Mouse (Mus musculus): ENCODE results near the gene Psmb11. TPM values are rescaled to one million over a fixed set of nuclear protein-coding genes. Genes with fewer than 3 reads are reported as not detected.

The Psmb11 gene
- polyA plus RNA-seq, 1 experiment from 2014 or later, result not detected

- Histone ChIP-seq H3K4me3 (ENCODE audit: low read depth, low read length) (no peak overlapping the region), H3K27ac (ENCODE audit: low read depth, low read length) (no peak overlapping the region), H3K9me3 (ENCODE audit: control insufficient read depth, low read length) (no peaks in the 10 kb centered on the region), H3K4me1 (replicated peaks; ENCODE audit: control insufficient read depth, insufficient read depth, low read length) (peaks cover 5% of the 10 kb centered on the region; the same call in 1 of the 2 replicates), H3K9ac (ENCODE audit: low read depth, low read length) (no peak overlapping the region), H3K4me2 (replicated peaks; ENCODE audit: low read depth, low read length) (no peak overlapping the region), H3K36me3 (ENCODE audit: control insufficient read depth, insufficient read depth, low read length) (peaks cover 25% of the 10 kb centered on the region), H3K27me3 (ENCODE audit: control insufficient read depth, insufficient read depth, low read length) (no peaks in the 10 kb centered on the region)
- peak; percentile 97 for DNase-seq (ENCODE audit: low spot score)
- peak; percentile 36 for ATAC-seq (ENCODE audit: low FRiP score)
- WGBS, result 70% methylated on average over 23 of the region's 23 CpGs
Observed at GRCm38 (mm10) chr14:54650621-54651454, 29.6 kb downstream of the Psmb11 start.

- Histone ChIP-seq H3K27ac (ENCODE audit: low read depth, low read length) (no peak overlapping the region), H3K36me3 (ENCODE audit: control insufficient read depth, insufficient read depth, low read length) (peaks cover 19% of the 10 kb centered on the region), H3K4me1 (replicated peaks; ENCODE audit: control insufficient read depth, insufficient read depth, low read length) (peaks cover 5% of the 10 kb centered on the region; the same call in 1 of the 2 replicates), H3K27me3 (ENCODE audit: control insufficient read depth, insufficient read depth, low read length) (no peaks in the 10 kb centered on the region), H3K9ac (ENCODE audit: low read depth, low read length) (no peak overlapping the region), H3K4me2 (replicated peaks; ENCODE audit: low read depth, low read length) (no peak overlapping the region), H3K9me3 (ENCODE audit: control insufficient read depth, low read length) (no peaks in the 10 kb centered on the region), H3K4me3 (ENCODE audit: low read depth, low read length) (no peak overlapping the region; the same call in 1 of the 2 replicates)
- peak; percentile 12; the same call in 1 of the 2 replicates for ATAC-seq (ENCODE audit: low FRiP score)
- no peak for DNase-seq (ENCODE audit: low spot score)
- WGBS, result 75% methylated on average over 4 of the region's 4 CpGs
Observed at GRCm38 (mm10) chr14:54651556-54651955, 30.3 kb downstream of the Psmb11 start.

DNA sequence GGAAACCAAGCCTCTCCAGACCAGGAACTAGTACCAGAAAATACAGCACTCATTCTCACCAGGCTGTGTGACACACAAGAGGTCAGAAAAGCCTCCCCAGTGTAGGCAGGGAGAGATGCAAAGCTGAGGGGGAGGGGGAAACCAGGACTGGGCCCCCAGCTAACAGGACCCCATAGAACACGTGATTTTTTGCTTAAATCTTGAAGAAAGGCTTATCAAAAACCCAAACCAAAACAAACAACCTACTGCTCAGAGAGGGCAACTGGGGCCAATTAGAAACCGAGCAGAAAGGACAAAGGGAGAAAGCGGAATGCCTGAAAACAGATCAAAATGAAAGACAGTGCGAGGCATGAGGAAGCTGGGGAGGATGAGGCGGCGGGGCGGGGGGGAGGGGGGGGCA is 31.6 kb downstream of the Psmb11 start:
- Histone ChIP-seq H3K36me3 (ENCODE audit: control insufficient read depth, insufficient read depth, low read length) (peaks cover 17% of the 10 kb centered on the region), H3K27me3 (ENCODE audit: control insufficient read depth, insufficient read depth, low read length) (no peaks in the 10 kb centered on the region), H3K9me3 (ENCODE audit: control insufficient read depth, low read length) (no peaks in the 10 kb centered on the region), H3K4me2 (replicated peaks; ENCODE audit: low read depth, low read length) (peak overlapping the region; percentile 64), H3K27ac (ENCODE audit: low read depth, low read length) (peak overlapping the region; percentile 82), H3K9ac (ENCODE audit: low read depth, low read length) (peak overlapping the region; percentile 88), H3K4me1 (replicated peaks; ENCODE audit: control insufficient read depth, insufficient read depth, low read length) (peaks cover 5% of the 10 kb centered on the region; the same call in 1 of the 2 replicates), H3K4me3 (ENCODE audit: low read depth, low read length) (peak overlapping the region; percentile 65)
- WGBS, result 0% methylated on average over 7 of the region's 7 CpGs
- no peak for ATAC-seq (ENCODE audit: low FRiP score)
- peak; percentile 32 for DNase-seq (ENCODE audit: low spot score)

- H3K27ac ChIP-seq (ENCODE audit: low read depth, low read length), result peak overlapping the region; percentile 82
- H3K27me3 ChIP-seq (ENCODE audit: control insufficient read depth, insufficient read depth, low read length), result no peaks in the 10 kb centered on the region
- H3K4me1 ChIP-seq (replicated peaks; ENCODE audit: control insufficient read depth, insufficient read depth, low read length), result peaks cover 5% of the 10 kb centered on the region; the same call in 1 of the 2 replicates
- H3K4me3 ChIP-seq (ENCODE audit: low read depth, low read length), result peak overlapping the region; percentile 65
- peak overlapping the region; percentile 88 for H3K9ac ChIP-seq (ENCODE audit: low read depth, low read length)
- ATAC-seq (ENCODE audit: low FRiP score) (peak; percentile 84), DNase-seq (ENCODE audit: low spot score) (peak; percentile 90)
- peak overlapping the region; percentile 64 for H3K4me2 ChIP-seq (replicated peaks; ENCODE audit: low read depth, low read length)
- H3K36me3 ChIP-seq (ENCODE audit: control insufficient read depth, insufficient read depth, low read length), result peaks cover 17% of the 10 kb centered on the region
- WGBS, result 2% methylated on average over 12 of the region's 12 CpGs
- H3K9me3 ChIP-seq (ENCODE audit: control insufficient read depth, low read length), result no peaks in the 10 kb centered on the region
Observed at GRCm38 (mm10) chr14:54653496-54653895, 32.3 kb downstream of the Psmb11 start.

DNA sequence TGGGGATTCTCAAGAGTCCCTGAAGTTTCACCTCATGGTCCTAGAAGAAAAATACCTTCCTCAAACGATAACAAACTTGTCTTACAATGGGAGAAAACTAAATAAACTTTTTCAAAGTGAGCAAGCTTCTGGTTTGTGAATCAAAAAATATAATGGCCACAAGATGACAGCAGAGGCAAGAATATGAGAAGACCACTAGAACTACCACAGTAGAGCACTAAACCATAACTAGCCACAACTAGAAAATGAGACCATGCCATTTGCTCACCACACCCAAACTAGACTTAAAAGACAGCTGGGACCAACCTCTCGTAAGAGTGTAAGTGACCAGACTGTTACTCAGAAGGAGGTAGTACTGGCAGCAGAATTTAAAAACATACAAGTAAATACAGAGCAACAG is 38.8 kb downstream of the Psmb11 start:
- Histone ChIP-seq H3K36me3 (ENCODE audit: control insufficient read depth, insufficient read depth, low read length) (peaks cover 26% of the 10 kb centered on the region), H3K9ac (ENCODE audit: low read depth, low read length) (no peak overlapping the region), H3K9me3 (ENCODE audit: control insufficient read depth, low read length) (no peaks in the 10 kb centered on the region), H3K4me1 (replicated peaks; ENCODE audit: control insufficient read depth, insufficient read depth, low read length) (no peaks in the 10 kb centered on the region), H3K27ac (ENCODE audit: low read depth, low read length) (no peak overlapping the region), H3K27me3 (ENCODE audit: control insufficient read depth, insufficient read depth, low read length) (no peaks in the 10 kb centered on the region), H3K4me3 (ENCODE audit: low read depth, low read length) (no peak overlapping the region), H3K4me2 (replicated peaks; ENCODE audit: low read depth, low read length) (no peak overlapping the region)
- DNase-seq (ENCODE audit: low spot score), result no peak
- no peak for ATAC-seq (ENCODE audit: low FRiP score)
- WGBS, result 94% methylated on average over 2 of the region's 2 CpGs

DNA sequence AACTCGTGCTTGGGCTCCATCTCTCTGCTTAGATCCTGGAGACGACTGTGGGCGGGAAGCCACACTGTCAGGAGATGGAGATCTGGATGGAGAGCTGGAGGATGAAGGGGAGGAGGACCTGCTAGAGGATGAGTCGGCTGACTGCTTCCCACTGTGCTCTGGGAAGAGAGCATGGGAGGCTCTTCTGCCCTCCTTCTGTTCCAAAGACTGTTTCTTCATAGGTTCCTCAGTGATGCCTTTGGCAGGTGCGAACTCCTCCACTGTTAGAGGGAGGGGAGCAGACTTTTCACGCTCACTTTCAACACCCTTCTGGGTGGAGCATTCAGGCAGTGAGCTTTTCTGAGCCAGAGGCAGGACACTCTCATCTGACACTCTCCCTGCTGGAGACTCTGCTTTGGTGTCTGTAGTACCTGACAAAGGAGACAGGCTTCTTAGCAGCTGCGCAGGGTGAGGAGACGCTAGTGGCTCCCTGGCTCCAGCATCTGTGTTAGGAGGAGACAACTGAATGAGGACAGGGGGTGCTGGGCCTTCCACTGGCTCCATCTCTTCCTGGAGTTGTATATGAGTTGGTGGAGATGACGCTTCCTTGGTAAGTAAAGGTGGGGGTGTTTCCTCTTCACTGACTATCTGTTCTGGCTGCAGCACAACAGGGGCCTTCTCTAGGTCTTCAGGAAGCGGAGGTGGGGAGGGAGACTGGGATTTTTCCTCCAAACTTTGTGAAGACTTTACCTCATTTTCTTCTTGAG is 43.4 kb downstream of the Psmb11 start:
- no peaks in the 10 kb centered on the region for H3K9me3 ChIP-seq (ENCODE audit: control insufficient read depth, low read length)
- H3K36me3 ChIP-seq (ENCODE audit: control insufficient read depth, insufficient read depth, low read length), result peaks cover 26% of the 10 kb centered on the region
- H3K4me2 ChIP-seq (replicated peaks; ENCODE audit: low read depth, low read length), result no peak overlapping the region
- H3K9ac ChIP-seq (ENCODE audit: low read depth, low read length), result no peak overlapping the region
- H3K4me1 ChIP-seq (replicated peaks; ENCODE audit: control insufficient read depth, insufficient read depth, low read length), result no peaks in the 10 kb centered on the region
- ATAC-seq (ENCODE audit: low FRiP score) (no peak), DNase-seq (ENCODE audit: low spot score) (no peak)
- H3K4me3 ChIP-seq (ENCODE audit: low read depth, low read length), result no peak overlapping the region
- 88% methylated on average over 10 of the region's 10 CpGs for WGBS
- no peak overlapping the region for H3K27ac ChIP-seq (ENCODE audit: low read depth, low read length)
- H3K27me3 ChIP-seq (ENCODE audit: control insufficient read depth, insufficient read depth, low read length), result no peaks in the 10 kb centered on the region

GRCm38 (mm10) chr14:54669381-54669780 is 48.1 kb downstream of the Psmb11 start:
- DNase-seq (ENCODE audit: low spot score) (peak; percentile 59), ATAC-seq (ENCODE audit: low FRiP score) (no peak)
- Histone ChIP-seq H3K4me1 (replicated peaks; ENCODE audit: control insufficient read depth, insufficient read depth, low read length) (no peaks in the 10 kb centered on the region), H3K9me3 (ENCODE audit: control insufficient read depth, low read length) (no peaks in the 10 kb centered on the region), H3K4me3 (ENCODE audit: low read depth, low read length) (no peak overlapping the region), H3K36me3 (ENCODE audit: control insufficient read depth, insufficient read depth, low read length) (peaks cover 9% of the 10 kb centered on the region; the same call in 1 of the 2 replicates), H3K4me2 (replicated peaks; ENCODE audit: low read depth, low read length) (no peak overlapping the region), H3K9ac (ENCODE audit: low read depth, low read length) (no peak overlapping the region), H3K27ac (ENCODE audit: low read depth, low read length) (no peak overlapping the region), H3K27me3 (ENCODE audit: control insufficient read depth, insufficient read depth, low read length) (no peaks in the 10 kb centered on the region)
- 90% methylated on average over 4 of the region's 4 CpGs for WGBS

GRCm38 (mm10) chr14:54674317-54674716 is 53.1 kb downstream of the Psmb11 start:
- Histone ChIP-seq H3K9me3 (ENCODE audit: control insufficient read depth, low read length) (no peaks in the 10 kb centered on the region), H3K9ac (ENCODE audit: low read depth, low read length) (no peak overlapping the region), H3K27ac (ENCODE audit: low read depth, low read length) (no peak overlapping the region), H3K4me1 (replicated peaks; ENCODE audit: control insufficient read depth, insufficient read depth, low read length) (no peaks in the 10 kb centered on the region), H3K4me3 (ENCODE audit: low read depth, low read length) (no peak overlapping the region), H3K4me2 (replicated peaks; ENCODE audit: low read depth, low read length) (no peak overlapping the region), H3K27me3 (ENCODE audit: control insufficient read depth, insufficient read depth, low read length) (no peaks in the 10 kb centered on the region), H3K36me3 (ENCODE audit: control insufficient read depth, insufficient read depth, low read length) (0 out of 2 replicates have a peak, but pooled peaks cover 2% of the 10 kb centered on the region)
- no peak for ATAC-seq (ENCODE audit: low FRiP score)
- DNase-seq (ENCODE audit: low spot score), result no peak
- 87% methylated on average over 2 of the region's 2 CpGs for WGBS

Measured in hindbrain, embryonic 11.5 days (tissue).